Comparison of ENCODE assay signal across 19 mouse cellular contexts in genomic region chr10:90809911-90810590, GRCm38 (mm10).
DNase-seq lines count a peak whose midpoint lies in the region; ATAC-seq and TF ChIP-seq lines count a peak whose summit lies in the region.
"Had no signal": no experiment of that assay in that cellular context is flagged by ENCODE, and none has a peak within 500 bp of the region (broad histone marks: within the 10 kb centered on the region; RNA-seq: fewer than 3 reads in every experiment).

No protein-coding gene starts in this region.

- 22% methylated on average over 8 of the region's 8 CpGs for WGBS in hindbrain, embryonic 14.5 days
- WGBS in hindbrain, embryonic 10.5 days = 32% methylated on average over 8 of the region's 8 CpGs
- 14% methylated on average over 8 of the region's 8 CpGs for WGBS in neural tube, embryonic 14.5 days

- no peaks in the 10 kb centered on the region for H3K27me3 ChIP-seq in hindbrain, embryonic 14.5 days (ENCODE audit: control insufficient read depth, insufficient read depth, low read length)
- no peaks in the 10 kb centered on the region for H3K27me3 ChIP-seq in hindbrain, embryonic 10.5 days (ENCODE audit: insufficient read depth, poor library complexity, severe bottlenecking)
- H3K27me3 ChIP-seq in testis, adult 2 months (ENCODE audit: control insufficient read depth, insufficient read depth, low read length) = no peaks in the 10 kb centered on the region
- H3K27me3 ChIP-seq in neural tube, embryonic 14.5 days (ENCODE audit: control insufficient read depth, insufficient read depth, low read length) = no peaks in the 10 kb centered on the region
- H3K27me3 ChIP-seq: embryonic facial prominence, embryonic 12.5 days; midbrain, embryonic 12.5 days had no signal

- H3K9ac ChIP-seq in hindbrain, embryonic 14.5 days = no peak overlapping the region
- H3K9ac ChIP-seq in neural tube, embryonic 14.5 days (replicated peaks; ENCODE audit: low read depth, low read length) = no peak overlapping the region
- H3K9ac ChIP-seq: embryonic facial prominence, embryonic 12.5 days; limb, embryonic 12.5 days; liver, embryonic 14.5 days; midbrain, embryonic 12.5 days had no signal

- TF ChIP-seq POLR2A in testis, adult 2 months (IDR thresholded peaks at IDR 0.05; ENCODE audit: control insufficient read depth, low read depth, low read length) = no peak

- peak; percentile 43; the same call in 1 of the 2 replicates for ATAC-seq in hindbrain, embryonic 14.5 days (ENCODE audit: low FRiP score)
- ATAC-seq in neural tube, embryonic 14.5 days (ENCODE audit: low read depth) = peak; percentile 49; the same call in 1 of the 2 replicates
- ATAC-seq: CD4-positive, CD25-positive, alpha-beta regulatory T cell, adult 4 months had no signal

- no peak for TF ChIP-seq CTCF in testis, adult 2 months (IDR thresholded peaks at IDR 0.05; ENCODE audit: control insufficient read depth, insufficient read depth, insufficient replicate concordance, low read depth, low read length)
- no peak for TF ChIP-seq CTCF in gastrocnemius, adult 2 months (IDR thresholded peaks at IDR 0.05)

- no peaks in the 10 kb centered on the region for H3K36me3 ChIP-seq in hindbrain, embryonic 14.5 days (replicated peaks; ENCODE audit: control insufficient read depth, insufficient read depth)
- no peaks in the 10 kb centered on the region for H3K36me3 ChIP-seq in hindbrain, embryonic 10.5 days
- H3K36me3 ChIP-seq in testis, adult 2 months (ENCODE audit: control insufficient read depth, insufficient read depth, low read length) = no peaks in the 10 kb centered on the region
- H3K36me3 ChIP-seq in neural tube, embryonic 14.5 days (ENCODE audit: control insufficient read depth, insufficient read depth, low read length) = no peaks in the 10 kb centered on the region
- H3K36me3 ChIP-seq: embryonic facial prominence, embryonic 12.5 days; G1E; limb, embryonic 12.5 days; midbrain, embryonic 12.5 days had no signal

- intact Hi-C loops in gastrocnemius, adult 2 months (cut with DNase I) = loop anchor here (10.0 kb wide), 1 partner anchor 225 kb away; no protein-coding TSS in a partner anchor

- H3K4me3 ChIP-seq in hindbrain, embryonic 14.5 days (replicated peaks; ENCODE audit: low read length) = no peak overlapping the region
- no peak overlapping the region for H3K4me3 ChIP-seq in hindbrain, embryonic 10.5 days
- H3K4me3 ChIP-seq in testis, adult 2 months (ENCODE audit: control insufficient read depth, low read depth, low read length) = peak overlapping the region; percentile 36
- no peak overlapping the region for H3K4me3 ChIP-seq in neural tube, embryonic 14.5 days (ENCODE audit: low read depth, low read length)
- H3K4me3 ChIP-seq in gastrocnemius, adult 2 months = no peak overlapping the region
- H3K4me3 ChIP-seq: embryonic facial prominence, embryonic 12.5 days; limb, embryonic 12.5 days; midbrain, embryonic 12.5 days had no signal

- DNase-seq in hindbrain, embryonic 14.5 days (ENCODE audit: low spot score) = no peak
- no peak for DNase-seq in hindbrain, embryonic 10.5 days (ENCODE audit: low spot score)
- DNase-seq in testis, postnatal 10 days (ENCODE audit: low spot score) = no peak
- peak; percentile 29 for DNase-seq in cerebellum, adult 8-10 months
- no peak for DNase-seq in spleen, postnatal 10 days (ENCODE audit: low spot score in 2 of 2)
- DNase-seq in gastrocnemius, adult 2 months = no peak
- DNase-seq: adrenal gland, adult 8-10 months; heart, postnatal 14 days; spleen, adult 18-20 months; thymus, postnatal 14 days had no signal

- H3K4me2 ChIP-seq in hindbrain, embryonic 14.5 days (replicated peaks) = no peak overlapping the region
- H3K4me2 ChIP-seq in neural tube, embryonic 14.5 days (ENCODE audit: low read depth, low read length) = no peak overlapping the region
- H3K4me2 ChIP-seq: embryonic facial prominence, embryonic 12.5 days; heart, embryonic 11.5 days; limb, embryonic 12.5 days; midbrain, embryonic 12.5 days had no signal

- H3K9me3 ChIP-seq in hindbrain, embryonic 14.5 days (ENCODE audit: control insufficient read depth, low read length) = no peaks in the 10 kb centered on the region
- H3K9me3 ChIP-seq in hindbrain, embryonic 10.5 days = no peaks in the 10 kb centered on the region
- H3K9me3 ChIP-seq in neural tube, embryonic 14.5 days (ENCODE audit: control insufficient read depth, low read length) = no peaks in the 10 kb centered on the region
- H3K9me3 ChIP-seq: embryonic facial prominence, embryonic 12.5 days; limb, embryonic 12.5 days; midbrain, embryonic 12.5 days had no signal

- no peak overlapping the region for H3K27ac ChIP-seq in hindbrain, embryonic 14.5 days
- H3K27ac ChIP-seq in hindbrain, embryonic 10.5 days = no peak overlapping the region
- H3K27ac ChIP-seq in testis, adult 2 months (ENCODE audit: control insufficient read depth, insufficient read depth, low read depth, low read length) = no peak overlapping the region
- no peak overlapping the region for H3K27ac ChIP-seq in neural tube, embryonic 14.5 days (ENCODE audit: low read depth, low read length)
- H3K27ac ChIP-seq in gastrocnemius, adult 2 months = no peak overlapping the region
- H3K27ac ChIP-seq: embryonic facial prominence, embryonic 12.5 days; limb, embryonic 12.5 days; liver, embryonic 14.5 days; midbrain, embryonic 12.5 days had no signal

- 0 out of 2 replicates have a peak, but pooled peaks cover 2% of the 10 kb centered on the region for H3K4me1 ChIP-seq in hindbrain, embryonic 14.5 days (replicated peaks; ENCODE audit: control insufficient read depth, insufficient read depth, low read length)
- no peaks in the 10 kb centered on the region; the same call in 1 of the 2 replicates for H3K4me1 ChIP-seq in hindbrain, embryonic 10.5 days (replicated peaks)
- H3K4me1 ChIP-seq in testis, adult 2 months (ENCODE audit: control insufficient read depth, insufficient read depth, low read length) = no peaks in the 10 kb centered on the region
- H3K4me1 ChIP-seq in neural tube, embryonic 14.5 days (ENCODE audit: control insufficient read depth, insufficient read depth, low read length) = no peaks in the 10 kb centered on the region
- H3K4me1 ChIP-seq: embryonic facial prominence, embryonic 12.5 days; limb, embryonic 12.5 days had no signal
